Mouse (Mus musculus): ENCODE measurements at regions not wholly inside any gene's neighbourhood (a gene's known extent, or its start where the extent isn't known, plus 50 kb on each side); places are given as distances from the start of the nearest gene placed in this dataset.

- WGBS (ENCODE audit: insufficient replicate concordance) = 60% methylated on average over 4 of the region's 4 CpGs
- no peak for DNase-seq (ENCODE audit: low read depth in 3 of 3, low spot score in 3 of 3)
- H3K4me1 ChIP-seq (replicated peaks; ENCODE audit: control insufficient read depth in 2 of 2, insufficient read depth in 2 of 2, low read length in 1 of 2) = no peaks in the 10 kb centered on the region
Measured at GRCm38 (mm10) chr1:72073245-72073644, 138.9 kb downstream of the Mreg start.

GRCm38 (mm10) chr1:72070489-72070888, 141.6 kb downstream of the Mreg start:
- H3K4me2 ChIP-seq (ENCODE audit: low read depth) = no peak overlapping the region
- WGBS (ENCODE audit: insufficient replicate concordance) = 34% methylated on average over 5 of the region's 5 CpGs
- H3K9me3 ChIP-seq (ENCODE audit: control insufficient read depth, low read length) = no peaks in the 10 kb centered on the region
- TF ChIP-seq EP300 (IDR thresholded peaks at IDR 0.05; ENCODE audit: low read depth) (no peak), CTCF (IDR thresholded peaks at IDR 0.05; ENCODE audit: low read depth) (no peak)
- no peak overlapping the region for H3K4me3 ChIP-seq (ENCODE audit: insufficient read depth in 1 of 2, low read depth in 2 of 2, low read length in 2 of 2)
- H3K27ac ChIP-seq = no peak overlapping the region
- ATAC-seq (ENCODE audit: insufficient read depth) (no peak), DNase-seq (ENCODE audit: low read depth in 3 of 3, low spot score in 3 of 3) (no peak)
- no peaks in the 10 kb centered on the region for H3K27me3 ChIP-seq (ENCODE audit: control insufficient read depth, insufficient read depth, low read length)
- H3K4me1 ChIP-seq (replicated peaks; ENCODE audit: control insufficient read depth in 2 of 2, insufficient read depth in 2 of 2, low read length in 1 of 2) = no peaks in the 10 kb centered on the region
- no peak overlapping the region for H3K9ac ChIP-seq (replicated peaks)
- H3K36me3 ChIP-seq (replicated peaks; ENCODE audit: control insufficient read depth, insufficient read depth, low read depth) = no peaks in the 10 kb centered on the region

More at GRCm38 (mm10) chr1:72073245-72073644, 138.9 kb downstream of the Mreg start:
- H3K4me3 ChIP-seq (ENCODE audit: insufficient read depth in 1 of 2, low read depth in 2 of 2, low read length in 2 of 2) = no peak overlapping the region
- ATAC-seq (ENCODE audit: insufficient read depth) = no peak
- no peak overlapping the region for H3K4me2 ChIP-seq (ENCODE audit: low read depth)
- no peak overlapping the region for H3K27ac ChIP-seq
- H3K9me3 ChIP-seq (ENCODE audit: control insufficient read depth, low read length) = no peaks in the 10 kb centered on the region
- H3K36me3 ChIP-seq (replicated peaks; ENCODE audit: control insufficient read depth, insufficient read depth, low read depth) = no peaks in the 10 kb centered on the region
- H3K9ac ChIP-seq (replicated peaks) = no peak overlapping the region
- TF ChIP-seq CTCF (IDR thresholded peaks at IDR 0.05; ENCODE audit: low read depth) (no peak), EP300 (IDR thresholded peaks at IDR 0.05; ENCODE audit: low read depth) (no peak)
- H3K27me3 ChIP-seq (ENCODE audit: control insufficient read depth, insufficient read depth, low read length) = no peaks in the 10 kb centered on the region

- H3K4me2 ChIP-seq (ENCODE audit: low read depth) = no peak overlapping the region
- ATAC-seq (ENCODE audit: insufficient read depth) = no peak
- no peak overlapping the region for H3K9ac ChIP-seq (replicated peaks)
- H3K4me3 ChIP-seq (ENCODE audit: insufficient read depth in 1 of 2, low read depth in 2 of 2, low read length in 2 of 2) = no peak overlapping the region
- TF ChIP-seq CTCF (IDR thresholded peaks at IDR 0.05; ENCODE audit: low read depth) = no peak
- TF ChIP-seq EP300 (IDR thresholded peaks at IDR 0.05; ENCODE audit: low read depth) = no peak
- no peaks in the 10 kb centered on the region for H3K4me1 ChIP-seq (replicated peaks; ENCODE audit: control insufficient read depth in 2 of 2, insufficient read depth in 2 of 2, low read length in 1 of 2)
- no peaks in the 10 kb centered on the region for H3K36me3 ChIP-seq (replicated peaks; ENCODE audit: control insufficient read depth, insufficient read depth, low read depth)
- no peak overlapping the region for H3K27ac ChIP-seq
- no peaks in the 10 kb centered on the region for H3K9me3 ChIP-seq (ENCODE audit: control insufficient read depth, low read length)
- DNase-seq (ENCODE audit: low read depth in 3 of 3, low spot score in 3 of 3) = no peak
- 57% methylated on average over 4 of the region's 4 CpGs for WGBS (ENCODE audit: insufficient replicate concordance)
- H3K27me3 ChIP-seq (ENCODE audit: control insufficient read depth, insufficient read depth, low read length) = no peaks in the 10 kb centered on the region
Measured at GRCm38 (mm10) chr1:72069056-72069455, 143.1 kb downstream of the Mreg start.

GRCm38 (mm10) chr1:72065090-72065489, 147.0 kb downstream of the Mreg start:
- Histone ChIP-seq H3K4me2 (ENCODE audit: low read depth) (no peak overlapping the region), H3K9me3 (ENCODE audit: control insufficient read depth, low read length) (no peaks in the 10 kb centered on the region), H3K27me3 (ENCODE audit: control insufficient read depth, insufficient read depth, low read length) (no peaks in the 10 kb centered on the region), H3K4me3 (ENCODE audit: insufficient read depth in 1 of 2, low read depth in 2 of 2, low read length in 2 of 2) (no peak overlapping the region), H3K4me1 (replicated peaks; ENCODE audit: control insufficient read depth in 2 of 2, insufficient read depth in 2 of 2, low read length in 1 of 2) (0 out of 4 replicates have a peak, but pooled peaks cover 0 to 2% of the 10 kb centered on the region in 2 experiments), H3K9ac (replicated peaks) (no peak overlapping the region), H3K27ac (no peak overlapping the region), H3K36me3 (replicated peaks; ENCODE audit: control insufficient read depth, insufficient read depth, low read depth) (no peaks in the 10 kb centered on the region)
- 68% methylated on average over 13 of the region's 13 CpGs for WGBS (ENCODE audit: insufficient replicate concordance)
- no peak for TF ChIP-seq CTCF (IDR thresholded peaks at IDR 0.05; ENCODE audit: low read depth)
- TF ChIP-seq EP300 (IDR thresholded peaks at IDR 0.05; ENCODE audit: low read depth) = no peak
- DNase-seq (ENCODE audit: low read depth in 3 of 3, low spot score in 3 of 3) = no peak
- ATAC-seq (ENCODE audit: insufficient read depth) = no peak

- no peak overlapping the region for H3K4me3 ChIP-seq (ENCODE audit: insufficient read depth in 1 of 2, low read depth in 2 of 2, low read length in 2 of 2)
- TF ChIP-seq CTCF (IDR thresholded peaks at IDR 0.05; ENCODE audit: low read depth) (no peak), EP300 (IDR thresholded peaks at IDR 0.05; ENCODE audit: low read depth) (no peak)
- DNase-seq (ENCODE audit: low read depth in 3 of 3, low spot score in 3 of 3) = no peak
- no peak overlapping the region for H3K4me2 ChIP-seq (ENCODE audit: low read depth)
- H3K9me3 ChIP-seq (ENCODE audit: control insufficient read depth, low read length) = no peaks in the 10 kb centered on the region
- WGBS (ENCODE audit: insufficient replicate concordance) = 74% methylated on average over 5 of the region's 5 CpGs
- ATAC-seq (ENCODE audit: insufficient read depth) = no peak
- no peak overlapping the region for H3K9ac ChIP-seq (replicated peaks)
- no peaks in the 10 kb centered on the region for H3K27me3 ChIP-seq (ENCODE audit: control insufficient read depth, insufficient read depth, low read length)
- no peaks in the 10 kb centered on the region for H3K36me3 ChIP-seq (replicated peaks; ENCODE audit: control insufficient read depth, insufficient read depth, low read depth)
- peaks cover 4 to 13% of the 10 kb centered on the region in 2 experiments; a peak in 3 of 4 replicates for H3K4me1 ChIP-seq (replicated peaks; ENCODE audit: control insufficient read depth in 2 of 2, insufficient read depth in 2 of 2, low read length in 1 of 2)
- H3K27ac ChIP-seq = no peak overlapping the region
Measured at GRCm38 (mm10) chr1:72060393-72060792, 151.7 kb downstream of the Mreg start.
